Mouse (Mus musculus): ENCODE measurements around the gene Chd3.

Chd3 gene

GRCm38 (mm10) chr11:69366855-69367615, 2.2 kb downstream of the Chd3 start:
- no peak for DNase-seq (ENCODE audit: low spot score in 2 of 2)

GRCm38 (mm10) chr11:69366157-69366854, 2.9 kb downstream of the Chd3 start:
- peak; percentile 94 for DNase-seq (ENCODE audit: low spot score in 2 of 2)

GRCm38 (mm10) chr11:69365722-69366121, 3.5 kb downstream of the Chd3 start:
- no peak for DNase-seq (ENCODE audit: low spot score in 2 of 2)

GRCm38 (mm10) chr11:69364910-69365309, 4.3 kb downstream of the Chd3 start:
- DNase-seq (ENCODE audit: low spot score in 2 of 2) = peak; percentile 92 to 93

- no peak for DNase-seq (ENCODE audit: low spot score in 2 of 2)
Measured at GRCm38 (mm10) chr11:69364376-69364775, 4.8 kb downstream of the Chd3 start.

- DNase-seq (ENCODE audit: low spot score in 2 of 2) = no peak
Measured at GRCm38 (mm10) chr11:69362479-69362878, 6.7 kb downstream of the Chd3 start.

- no peak for DNase-seq (ENCODE audit: low spot score in 2 of 2)
Measured at GRCm38 (mm10) chr11:69362021-69362420, 7.2 kb downstream of the Chd3 start.

- DNase-seq (ENCODE audit: low spot score in 2 of 2) = no peak
Measured at GRCm38 (mm10) chr11:69357690-69358089, 11.5 kb downstream of the Chd3 start.

- DNase-seq (ENCODE audit: low spot score in 2 of 2) = no peak
Measured at GRCm38 (mm10) chr11:69356544-69356943, 12.7 kb downstream of the Chd3 start.

GRCm38 (mm10) chr11:69346441-69346840, 22.8 kb downstream of the Chd3 start:
- no peak for DNase-seq (ENCODE audit: low spot score in 2 of 2)

GRCm38 (mm10) chr11:69340161-69341131, 28.8 kb downstream of the Chd3 start, which contains the start of gene Rnf227:
Gene Rnf227, plus strand, starts transcription at chr11:69340461.
- peak; percentile 72 to 78 for DNase-seq (ENCODE audit: low spot score in 2 of 2)

GRCm38 (mm10) chr11:69334796-69335195, 34.4 kb downstream of the Chd3 start:
- no peak for DNase-seq (ENCODE audit: low spot score in 2 of 2)

GRCm38 (mm10) chr11:69333922-69334321, 35.3 kb downstream of the Chd3 start:
- no peak for DNase-seq (ENCODE audit: low spot score in 2 of 2)

GRCm38 (mm10) chr11:69332713-69333253, 36.4 kb downstream of the Chd3 start:
- DNase-seq (ENCODE audit: low spot score in 2 of 2) = no peak

- DNase-seq (ENCODE audit: low spot score in 2 of 2) = peak; percentile 81 to 82
Measured at GRCm38 (mm10) chr11:69331929-69332405, 37.2 kb downstream of the Chd3 start.

GRCm38 (mm10) chr11:69331152-69331551, 38.1 kb downstream of the Chd3 start:
- no peak for DNase-seq (ENCODE audit: low spot score in 2 of 2)

GRCm38 (mm10) chr11:69328517-69328916, 40.7 kb downstream of the Chd3 start:
- no peak for DNase-seq (ENCODE audit: low spot score in 2 of 2)

- no peak for DNase-seq (ENCODE audit: low spot score in 2 of 2)
Measured at GRCm38 (mm10) chr11:69327648-69328047, 41.6 kb downstream of the Chd3 start.

GRCm38 (mm10) chr11:69327157-69327442, 42.1 kb downstream of the Chd3 start:
- DNase-seq (ENCODE audit: low spot score in 2 of 2) = no peak

GRCm38 (mm10) chr11:69326408-69327156, 42.6 kb downstream of the Chd3 start:
- no peak for DNase-seq (ENCODE audit: low spot score in 2 of 2)
